Mouse (Mus musculus) limb, embryonic 11.5 days (tissue): Measurements from ENCODE around the gene Actn4. TPM values are rescaled to one million over a fixed set of nuclear protein-coding genes. Genes with fewer than 3 reads are reported as not detected.

Experiments used
- polyA plus RNA-seq: library from polyadenylated mRNA; unstranded; fragments of >200 nt; fragmentation: Nextera tagmentation; extraction: Ambion mirVana; gene quantifications from 2 replicates; pipeline ENCODE4 v1.2.1, GENCODE M21; 2014

Actn4 gene
- polyA plus RNA-seq, 1 experiment from 2014 or later, result 208 TPM

Other genes with a start within 250 kb of the Actn4 start
- 15.9 and 16.4 TPM in 2 replicates for gene Fbxo17, start 245.5 kb downstream of the Actn4 start, polyA plus RNA-seq
- 146 and 156 TPM in 2 replicates for gene Mrps12, start 220.5 kb downstream of the Actn4 start, polyA plus RNA-seq
- 34.9 and 35.8 TPM in 2 replicates for gene Sars2, start 220.3 kb downstream of the Actn4 start, polyA plus RNA-seq
- gene Ccer2, start 206.2 kb downstream of the Actn4 start, polyA plus RNA-seq, result not detected in 2 replicates
- 68.8 and 69.8 TPM in 2 replicates for gene Sirt2, start 195.6 kb downstream of the Actn4 start, polyA plus RNA-seq
- gene Nfkbib, start 194.8 kb downstream of the Actn4 start, polyA plus RNA-seq, result 40.3 and 44.4 TPM in 2 replicates
- gene Rinl, start 173.4 kb downstream of the Actn4 start, polyA plus RNA-seq, result 2.0 and 3.2 TPM in 2 replicates
- gene Hnrnpl, start 153.8 kb downstream of the Actn4 start, polyA plus RNA-seq, result 362 and 390 TPM in 2 replicates
- gene Ech1, start 137.1 kb downstream of the Actn4 start, polyA plus RNA-seq, result 93.2 and 94.7 TPM in 2 replicates
- 1.9 and 2.2 TPM in 2 replicates for gene Lgals4, start 128.5 kb downstream of the Actn4 start, polyA plus RNA-seq
- gene Lgals7, start 98.5 kb downstream of the Actn4 start, polyA plus RNA-seq, result 1.3 and 2.6 TPM in 2 replicates
- 0.59 and 0.62 TPM in 2 replicates for gene Capn12, start 80.9 kb downstream of the Actn4 start, polyA plus RNA-seq
- 463 and 476 TPM in 2 replicates for gene Eif3k, start 19.5 kb upstream of the Actn4 start, polyA plus RNA-seq
- gene Map4k1, start 19.7 kb upstream of the Actn4 start, polyA plus RNA-seq, result 10.5 and 12.1 TPM in 2 replicates
- gene Ryr1, start 162.8 kb upstream of the Actn4 start, polyA plus RNA-seq, result 2.5 and 2.7 TPM in 2 replicates
- 0.25 and 0.37 TPM in 2 replicates for gene Rasgrp4, start 172.5 kb upstream of the Actn4 start, polyA plus RNA-seq
- 10.1 and 11.9 TPM in 2 replicates for gene Fam98c, start 193.9 kb upstream of the Actn4 start, polyA plus RNA-seq
- 0.23 and 0.81 TPM in 2 replicates for gene Ggn, start 207.9 kb upstream of the Actn4 start, polyA plus RNA-seq
- gene Spred3, start 208.1 kb upstream of the Actn4 start, polyA plus RNA-seq, result 4.7 and 5.1 TPM in 2 replicates
- 336 and 340 TPM in 2 replicates for gene Psmd8, start 218.4 kb upstream of the Actn4 start, polyA plus RNA-seq